Mouse (Mus musculus) heart, embryonic 13.5 days (tissue): ENCODE measurements at regions not wholly inside any gene's neighbourhood (a gene's known extent, or its start where the extent isn't known, plus 50 kb on each side); places are given as distances from the start of the nearest gene placed in this dataset.
A peak's percentile ranks its signal among the peaks of the same experiment; 100 is the strongest.
"Not testable (repeated sequence)": the region's sequence is repeated elsewhere in the genome, so short reads cannot be mapped to it uniquely, and the experiment has no call there.

Experiments used
- ATAC-seq: fragments of 200-750 bp; cut with Nextera tagmentation; 2 replicates; pipeline ENCODE4 v1.8.0; 2017; ENCODE audit warnings: moderate TSS enrichment; ENCODE audit not compliant: insufficient number of reproducible peaks, low FRiP score, low TSS enrichment; ENCODE audit errors: extremely low read depth
- H3K27ac ChIP-seq: fragments of 300-500 bp; sonication (generic); replicated peaks from 2 replicates; pipeline ENCODE4 v1.5.1; 2015; ENCODE audit warnings: moderate library complexity, mild to moderate bottlenecking, inconsistent platforms
- H3K27me3 ChIP-seq: fragments of 300-500 bp; sonication (generic); replicated peaks from 2 replicates; pipeline ENCODE4 v1.6.1; 2015; ENCODE audit warnings: mild to moderate bottlenecking, inconsistent platforms
- H3K36me3 ChIP-seq: fragments of 300-500 bp; sonication (generic); 2 replicates; pipeline ENCODE4 v1.6.1; 2015; ENCODE audit warnings: mild to moderate bottlenecking, inconsistent platforms
- H3K4me1 ChIP-seq: fragments of 300-500 bp; sonication (generic); 2 replicates; pipeline ENCODE4 v1.6.1; 2015; ENCODE audit warnings: inconsistent platforms
- H3K4me2 ChIP-seq: fragments of 300-500 bp; sonication (generic); 2 replicates; pipeline ENCODE4 v1.6.1; 2015; ENCODE audit warnings: inconsistent platforms, mild to moderate bottlenecking, moderate library complexity
- H3K4me3 ChIP-seq: fragments of 300-500 bp; sonication (generic); 2 replicates; pipeline ENCODE4 v1.5.1; 2015; ENCODE audit warnings: moderate library complexity, mild to moderate bottlenecking, inconsistent platforms
- H3K9ac ChIP-seq: fragments of 300-500 bp; sonication (generic); 2 replicates; pipeline ENCODE4 v1.6.1; 2015; ENCODE audit warnings: inconsistent platforms, mild to moderate bottlenecking, moderate library complexity
- H3K9me3 ChIP-seq: fragments of 300-500 bp; sonication (generic); 2 replicates; pipeline ENCODE4 v1.6.1; 2016; ENCODE audit warnings: inconsistent platforms
- WGBS: fragments of 180-500 bp; shearing (Covaris S2); methylation state at CpG from one replicate; pipeline ENCODE4 v1.1.7; 2015; ENCODE audit warnings: mixed read lengths; 5-methylcytosine and 5-hydroxymethylcytosine counted together

DNA sequence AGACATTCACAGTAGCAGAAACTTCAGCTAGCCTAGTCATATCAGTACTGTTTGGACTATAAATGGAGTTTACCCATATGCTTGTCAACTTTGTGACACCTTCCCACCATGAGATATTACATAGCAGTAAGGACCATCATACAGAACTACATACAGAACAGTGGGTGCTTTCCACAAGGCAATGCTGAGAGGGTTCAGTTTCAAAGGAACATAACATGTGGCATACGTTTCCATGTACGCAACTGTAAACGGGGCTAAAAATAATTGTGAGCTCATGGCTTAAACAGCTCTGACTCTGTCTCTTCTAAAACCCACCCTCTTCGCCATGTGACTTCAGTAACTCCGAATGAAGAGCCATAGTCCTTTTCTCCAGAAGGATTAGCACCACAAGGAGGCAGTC is 109.0 kb upstream of the Rasgrp1 start:
- no peak overlapping the region for H3K9ac ChIP-seq
- H3K4me1 ChIP-seq, result peaks cover 14% of the 10 kb centered on the region
- no peak overlapping the region for H3K4me3 ChIP-seq
- H3K27me3 ChIP-seq, result no peaks in the 10 kb centered on the region
- 33% methylated on average over 5 of the region's 5 CpGs for WGBS
- H3K27ac ChIP-seq, result peak overlapping the region; percentile 76
- H3K36me3 ChIP-seq, result no peaks in the 10 kb centered on the region
- H3K4me2 ChIP-seq, result no peak overlapping the region
- ATAC-seq, result no peak
- H3K9me3 ChIP-seq, result no peaks in the 10 kb centered on the region

DNA sequence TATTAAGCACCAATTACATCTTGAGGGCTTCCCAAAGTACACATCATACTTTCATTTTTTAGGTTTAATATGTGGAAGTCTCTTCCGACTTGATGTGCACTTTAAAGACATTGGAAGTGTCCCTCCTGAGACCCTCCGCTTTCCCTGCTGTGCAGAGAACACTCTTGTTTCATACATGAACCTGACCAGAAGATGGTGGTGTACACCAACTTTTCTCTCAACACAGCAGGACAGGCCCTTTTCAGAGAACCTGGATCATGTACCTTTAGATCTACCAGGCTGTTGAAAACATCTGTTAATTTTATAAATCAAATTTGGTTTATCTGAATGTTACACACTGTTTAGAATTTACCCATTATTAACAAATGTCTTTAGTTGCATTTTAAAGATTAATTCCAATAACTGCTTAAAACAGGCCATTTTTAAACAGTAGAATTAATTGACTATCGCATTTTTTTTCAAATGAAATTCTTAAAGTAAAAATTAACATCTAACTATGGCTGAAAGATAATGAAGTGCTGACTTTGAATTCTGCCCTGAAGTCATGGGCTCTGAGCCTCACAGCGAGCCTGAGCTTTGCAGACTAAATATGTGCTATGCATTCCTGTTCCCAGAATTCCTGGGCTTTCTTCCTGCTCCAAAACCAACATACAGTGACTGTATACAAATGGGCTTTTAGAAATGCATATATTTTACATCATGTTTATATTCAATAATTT is 112.4 kb upstream of the Rasgrp1 start:
- no peaks in the 10 kb centered on the region for H3K9me3 ChIP-seq

DNA sequence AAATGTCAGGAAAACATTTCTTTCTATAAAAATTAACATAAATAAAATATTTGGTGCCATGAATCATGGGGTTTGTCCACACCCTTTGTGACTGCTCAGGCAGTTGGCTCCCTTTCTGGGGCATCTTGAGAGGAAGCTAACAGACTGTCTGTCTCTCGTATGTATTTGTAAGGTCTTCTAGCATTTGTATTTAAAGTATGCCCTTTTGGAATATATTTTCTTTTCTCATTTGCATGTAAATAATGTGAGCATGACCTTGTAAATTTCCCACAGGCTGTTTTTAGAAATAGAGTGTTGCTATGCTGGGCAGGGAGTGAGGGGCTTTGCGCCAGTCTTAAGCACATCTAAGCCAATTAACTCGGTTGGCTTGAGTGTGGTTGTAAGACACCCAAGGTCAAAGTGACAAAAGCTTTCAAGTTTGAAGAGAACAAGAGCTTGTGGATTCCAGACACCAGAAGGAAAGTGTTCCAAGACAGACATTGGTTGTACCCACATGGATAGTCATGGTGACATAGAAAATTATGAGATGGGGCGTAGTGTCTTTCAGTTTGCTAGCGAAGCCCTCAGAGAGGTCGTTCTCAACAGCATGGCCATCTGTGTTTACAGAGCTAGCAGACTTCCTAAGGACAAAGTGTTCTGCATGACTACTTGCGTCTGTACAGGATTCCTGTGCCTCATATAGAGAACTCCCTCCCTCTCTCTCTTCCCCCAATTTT is 113.1 kb upstream of the Rasgrp1 start:
- 64% methylated on average over 7 of the region's 7 CpGs for WGBS
- Histone ChIP-seq H3K9ac (no peak overlapping the region), H3K36me3 (no peaks in the 10 kb centered on the region), H3K4me1 (peaks cover 14% of the 10 kb centered on the region), H3K27me3 (no peaks in the 10 kb centered on the region), H3K27ac (no peak overlapping the region; the same call in 1 of the 2 replicates), H3K9me3 (no peaks in the 10 kb centered on the region), H3K4me2 (no peak overlapping the region), H3K4me3 (no peak overlapping the region)
- no peak for ATAC-seq

More for the DNA sequence above, 112.4 kb upstream of the Rasgrp1 start:
- Histone ChIP-seq H3K9ac (no peak overlapping the region), H3K27me3 (no peaks in the 10 kb centered on the region), H3K4me1 (peaks cover 14% of the 10 kb centered on the region), H3K4me2 (no peak overlapping the region), H3K27ac (no peak overlapping the region), H3K36me3 (no peaks in the 10 kb centered on the region), H3K4me3 (no peak overlapping the region)
- ATAC-seq, result no peak
- WGBS, result 63% methylated on average over 4 of the region's 4 CpGs

DNA sequence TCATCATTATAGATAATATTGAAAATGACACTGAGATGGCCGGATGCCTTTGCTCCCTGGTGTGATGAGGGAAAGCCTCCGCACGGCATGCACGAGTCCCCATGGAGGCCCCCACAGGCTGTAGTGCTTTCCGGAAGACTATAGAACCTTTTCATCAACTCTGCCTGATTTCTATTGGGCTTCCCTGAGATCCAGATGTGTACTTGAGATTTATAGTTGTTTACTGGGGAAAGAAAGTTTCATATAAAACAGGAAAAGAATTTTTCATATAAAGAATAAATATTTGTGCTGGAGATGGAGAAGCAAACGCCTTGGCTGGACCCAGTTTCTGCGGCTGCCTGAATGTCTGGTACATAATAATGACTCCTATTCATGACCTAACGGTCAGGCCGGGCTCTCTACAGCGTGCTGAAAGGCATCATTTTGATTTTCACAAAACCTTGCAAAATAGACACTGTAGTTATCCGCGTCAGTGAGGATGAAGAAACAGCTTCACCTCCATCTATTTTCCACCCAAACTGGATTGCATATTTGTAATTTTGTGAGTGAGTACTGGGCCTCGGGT is 113.7 kb upstream of the Rasgrp1 start:
- Histone ChIP-seq H3K4me3 (no peak overlapping the region), H3K9ac (no peak overlapping the region), H3K27me3 (no peaks in the 10 kb centered on the region), H3K4me2 (no peak overlapping the region), H3K36me3 (no peaks in the 10 kb centered on the region), H3K9me3 (no peaks in the 10 kb centered on the region), H3K27ac (no peak overlapping the region), H3K4me1 (peaks cover 8% of the 10 kb centered on the region)
- ATAC-seq, result no peak
- 83% methylated on average over 13 of the region's 13 CpGs for WGBS

DNA sequence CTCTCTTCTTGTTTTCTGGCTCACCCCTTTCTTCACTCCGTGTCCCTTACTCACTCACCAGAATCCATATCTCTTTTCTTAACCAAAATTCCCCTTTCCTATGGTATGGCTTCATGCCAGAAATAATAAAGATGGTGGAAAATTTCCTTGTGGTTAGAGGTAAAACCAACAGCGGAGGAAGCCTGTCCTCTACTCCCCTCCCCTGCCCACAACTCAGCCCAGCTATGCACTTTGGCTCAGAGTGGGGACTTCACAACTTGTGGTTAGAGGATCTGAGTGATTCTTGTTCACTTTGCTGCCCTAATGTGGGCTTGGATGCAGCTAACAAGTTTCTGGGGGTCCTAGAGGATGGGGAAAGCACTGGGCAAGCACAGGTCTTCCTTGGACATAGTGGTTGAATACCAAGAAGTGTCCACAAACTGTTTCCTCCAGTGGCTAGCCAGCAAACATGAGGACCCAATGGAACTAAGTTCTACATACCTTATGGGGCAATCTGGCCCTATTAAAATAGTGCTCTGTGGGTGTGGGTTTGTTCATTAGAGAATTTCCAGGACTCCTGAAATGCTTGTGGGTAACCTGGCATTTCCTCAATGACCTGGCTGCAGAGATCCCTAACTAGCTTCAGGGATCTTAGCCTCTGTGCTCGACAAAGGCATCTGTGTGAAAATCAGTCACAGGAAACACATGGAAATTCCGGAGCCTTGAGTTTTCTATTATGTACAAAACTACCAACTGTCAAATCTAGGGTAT is 118.9 kb upstream of the Rasgrp1 start:
- no peak for ATAC-seq
- H3K27ac ChIP-seq, result no peak overlapping the region
- no peaks in the 10 kb centered on the region for H3K9me3 ChIP-seq
- no peaks in the 10 kb centered on the region for H3K36me3 ChIP-seq
- H3K9ac ChIP-seq, result no peak overlapping the region
- WGBS, result 59% methylated on average over 4 of the region's 4 CpGs
- no peak overlapping the region for H3K4me2 ChIP-seq
- no peak overlapping the region for H3K4me3 ChIP-seq
- H3K4me1 ChIP-seq, result no peaks in the 10 kb centered on the region
- H3K27me3 ChIP-seq, result no peaks in the 10 kb centered on the region

DNA sequence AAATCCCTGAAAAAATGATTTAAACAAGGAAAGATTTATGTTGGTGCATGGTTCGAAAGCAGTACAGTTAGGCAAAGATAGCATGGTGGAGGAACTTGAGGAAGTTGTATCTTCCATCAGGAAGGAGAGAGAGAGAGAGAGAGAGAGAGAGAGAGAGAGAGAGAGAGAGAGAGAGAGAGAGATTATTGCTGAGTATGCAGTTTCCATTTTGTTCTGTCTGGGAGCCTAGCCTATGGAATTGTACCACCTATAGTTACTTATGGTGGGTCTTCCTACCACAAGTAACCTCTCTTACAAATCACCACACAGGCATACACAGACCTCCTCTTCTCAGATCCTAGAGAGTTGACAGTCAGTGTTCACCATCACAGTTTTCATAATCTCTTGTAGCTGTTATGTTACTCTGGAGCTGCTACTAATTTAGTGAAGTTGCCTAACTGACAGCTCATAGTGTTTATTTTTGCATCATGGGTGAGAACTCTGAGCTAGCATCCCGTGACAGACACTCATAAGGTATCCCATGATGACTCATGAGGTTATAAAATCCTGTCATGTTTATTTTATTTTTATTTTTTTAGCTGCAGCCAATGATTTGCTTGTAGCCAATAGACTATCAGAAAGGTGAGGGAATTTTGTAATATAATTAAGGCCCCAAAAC is 132.2 kb upstream of the Rasgrp1 start:
- no peaks in the 10 kb centered on the region for H3K36me3 ChIP-seq
- H3K9ac ChIP-seq, result no peak overlapping the region
- H3K4me3 ChIP-seq, result no peak overlapping the region
- 69% methylated on average over 2 of the region's 2 CpGs for WGBS
- H3K4me1 ChIP-seq, result no peaks in the 10 kb centered on the region
- H3K9me3 ChIP-seq, result no peaks in the 10 kb centered on the region
- H3K27me3 ChIP-seq, result no peaks in the 10 kb centered on the region
- no peak for ATAC-seq
- H3K4me2 ChIP-seq, result no peak overlapping the region
- H3K27ac ChIP-seq, result no peak overlapping the region

DNA sequence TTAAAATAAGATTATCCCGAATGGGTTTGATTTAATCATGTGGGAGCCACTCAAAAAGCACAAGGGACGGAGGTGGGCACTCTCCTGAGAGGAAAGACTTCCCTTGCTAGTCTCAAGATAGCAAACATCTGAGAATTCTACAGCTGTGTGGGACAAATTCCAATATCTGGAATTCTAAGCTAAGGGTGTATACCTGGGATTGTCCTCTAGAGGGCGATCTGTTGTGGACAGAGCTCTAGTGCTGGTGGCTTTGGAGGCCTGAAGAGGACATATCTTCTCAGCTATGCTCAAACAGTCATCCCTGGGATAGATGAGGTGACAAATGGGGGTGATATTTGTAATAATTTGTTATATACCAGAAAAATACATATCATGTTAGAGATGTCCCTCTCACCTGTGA is 132.8 kb upstream of the Rasgrp1 start:
- Histone ChIP-seq H3K27me3 (no peaks in the 10 kb centered on the region), H3K36me3 (no peaks in the 10 kb centered on the region), H3K9me3 (no peaks in the 10 kb centered on the region), H3K9ac (no peak overlapping the region), H3K4me3 (no peak overlapping the region), H3K27ac (no peak overlapping the region), H3K4me1 (no peaks in the 10 kb centered on the region), H3K4me2 (no peak overlapping the region)
- ATAC-seq, result no peak
- 29% methylated on average over 3 of the region's 3 CpGs for WGBS

DNA sequence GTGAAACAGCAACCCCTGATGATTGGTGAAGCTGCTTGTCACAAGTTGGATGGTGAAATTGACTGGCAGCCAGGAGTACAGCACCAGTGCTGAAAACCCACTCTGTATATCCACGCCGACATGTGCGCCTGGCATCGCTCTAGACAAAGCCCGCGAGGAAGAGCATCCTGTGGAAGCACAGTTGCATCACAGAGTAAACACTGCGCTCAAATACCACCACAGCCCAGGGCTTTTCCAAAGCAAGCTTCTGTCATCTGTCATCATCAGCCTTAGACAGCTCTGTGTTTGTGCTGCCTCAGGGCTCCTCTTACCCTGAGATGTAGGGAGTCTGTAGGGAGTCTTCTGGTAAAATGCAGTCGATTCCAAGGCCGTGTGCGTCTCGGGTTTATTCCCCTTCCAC is 134.7 kb upstream of the Rasgrp1 start:
- H3K9ac ChIP-seq, H3K36me3 ChIP-seq, H3K27ac ChIP-seq, H3K4me2 ChIP-seq, H3K4me1 ChIP-seq, H3K9me3 ChIP-seq, ATAC-seq, H3K27me3 ChIP-seq, H3K4me3 ChIP-seq: not testable (repeated sequence)
- WGBS, result 75% methylated on average over 11 of the region's 11 CpGs

DNA sequence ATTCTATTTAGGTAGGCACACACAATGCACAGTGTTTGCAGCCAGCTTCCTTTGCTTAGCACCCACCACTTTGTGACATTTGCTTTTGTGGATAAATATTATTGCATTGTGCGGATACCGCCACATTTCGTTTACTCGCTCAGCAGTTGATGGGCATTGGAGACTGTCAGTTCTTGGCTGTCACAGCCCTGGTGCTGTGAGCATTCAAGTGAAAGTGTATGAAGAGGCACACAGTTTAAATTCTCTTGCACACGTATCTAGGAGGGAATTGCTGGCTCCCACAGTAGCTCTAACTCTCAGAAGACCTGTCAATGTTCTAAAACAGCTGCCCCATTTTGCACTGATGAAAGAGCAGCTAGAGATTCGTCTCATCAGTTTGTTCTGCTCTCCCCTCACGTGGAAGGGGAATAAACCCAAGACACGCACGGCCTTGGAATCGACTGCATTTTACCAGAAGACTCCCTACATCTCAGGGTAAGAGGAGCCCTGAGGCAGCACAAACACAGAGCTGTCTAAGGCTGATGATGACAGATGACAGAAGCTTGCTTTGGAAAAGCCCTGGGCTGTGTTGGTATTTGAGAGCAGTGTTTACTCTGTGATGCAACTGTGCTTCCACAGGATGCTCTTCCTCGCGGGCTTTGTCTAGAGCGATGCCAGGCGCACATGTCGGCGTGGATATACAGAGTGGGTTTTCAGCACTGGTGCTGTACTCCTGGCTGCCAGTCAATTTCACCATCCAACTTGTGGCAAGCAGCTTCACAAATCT is 136.6 kb upstream of the Rasgrp1 start:
- not testable (repeated sequence) for H3K4me1 ChIP-seq, H3K9ac ChIP-seq, H3K27ac ChIP-seq, H3K4me2 ChIP-seq, H3K4me3 ChIP-seq, H3K9me3 ChIP-seq, ATAC-seq, H3K27me3 ChIP-seq, H3K36me3 ChIP-seq
- 67% methylated on average over 16 of the region's 16 CpGs for WGBS

DNA sequence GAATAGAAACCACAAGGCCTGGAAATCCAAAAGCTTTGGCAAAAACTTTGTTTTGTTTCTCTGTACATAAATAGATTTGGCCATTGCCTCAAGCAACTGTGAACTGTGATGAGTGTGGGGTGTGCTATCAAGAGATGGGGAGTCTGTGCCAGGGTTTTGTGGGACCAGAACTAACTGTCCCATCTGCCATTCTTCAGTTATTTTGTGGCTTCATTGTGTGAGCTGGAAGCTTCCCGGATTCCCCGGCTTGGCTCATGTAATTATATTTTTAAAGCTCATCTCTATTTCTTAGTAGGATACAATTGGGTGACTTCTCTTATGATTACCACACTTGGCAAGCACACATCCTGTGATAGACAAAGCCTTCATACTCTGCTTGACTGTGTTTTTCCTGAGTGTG is 143.6 kb upstream of the Rasgrp1 start:
- H3K4me3 ChIP-seq, result no peak overlapping the region
- H3K27ac ChIP-seq, result no peak overlapping the region
- no peaks in the 10 kb centered on the region for H3K36me3 ChIP-seq
- no peak overlapping the region for H3K4me2 ChIP-seq
- WGBS, result 87% methylated on average over 2 of the region's 2 CpGs
- no peak for ATAC-seq
- H3K9ac ChIP-seq, result no peak overlapping the region
- H3K27me3 ChIP-seq, result no peaks in the 10 kb centered on the region
- no peaks in the 10 kb centered on the region for H3K4me1 ChIP-seq
- no peaks in the 10 kb centered on the region for H3K9me3 ChIP-seq
